Mouse (Mus musculus) spleen, embryonic (tissue): ENCODE results near the gene Pdcl3.

Experiments used
- CTCF ChIA-PET: fragments of 350-600 bp; sonication (Branson Sonifier 250); formaldehyde crosslinking; loops from one replicate; lab custom pipeline; 2022; lab: Charles Lee

The Pdcl3 gene

GRCm38 (mm10) chr1:38985308-38985707, at the start of gene Pdcl3:
Pdcl3 (plus strand) TSS chr1:38985608.
- CTCF ChIA-PET, result no interaction called here

GRCm38 (mm10) chr1:38936780-38937179, 48.6 kb upstream of the Pdcl3 start:
- CTCF ChIA-PET, result interaction anchor here (0.6 kb wide), 1 partner anchor 32 kb away, joined by 3 read pairs; no protein-coding TSS in a partner anchor

GRCm38 (mm10) chr1:38938849-38939248, 46.6 kb upstream of the Pdcl3 start, which contains the start of gene Nms:
Nms (plus strand) TSS chr1:38939149.
- CTCF ChIA-PET, result no interaction called here

- CTCF ChIA-PET, result no interaction called here
Observed at GRCm38 (mm10) chr1:38939608-38940007, 45.8 kb upstream of the Pdcl3 start.

- CTCF ChIA-PET, result no interaction called here
Observed at GRCm38 (mm10) chr1:38956457-38956856, 29.0 kb upstream of the Pdcl3 start.

GRCm38 (mm10) chr1:38969116-38969515, 16.3 kb upstream of the Pdcl3 start:
- CTCF ChIA-PET, result interaction anchor here (0.6 kb wide), 2 partner anchors 784 to 805 kb away, joined by 3 to 4 read pairs; no protein-coding TSS in a partner anchor

- CTCF ChIA-PET, result no interaction called here
Observed at GRCm38 (mm10) chr1:38971712-38972111, 13.7 kb upstream of the Pdcl3 start.

GRCm38 (mm10) chr1:38972986-38973592, 12.3 kb upstream of the Pdcl3 start:
- CTCF ChIA-PET, result interaction anchor here (0.5 kb wide), 1 partner anchor 570 kb away, joined by 5 read pairs; no protein-coding TSS in a partner anchor

- CTCF ChIA-PET, result no interaction called here
Observed at GRCm38 (mm10) chr1:38979953-38980352, 5.5 kb upstream of the Pdcl3 start.

- CTCF ChIA-PET, result no interaction called here
Observed at GRCm38 (mm10) chr1:38983870-38984269, 1.5 kb upstream of the Pdcl3 start.

GRCm38 (mm10) chr1:38987080-38987864, 1.9 kb downstream of the Pdcl3 start:
- CTCF ChIA-PET, result no interaction called here

- CTCF ChIA-PET, result no interaction called here
Observed at GRCm38 (mm10) chr1:38987865-38988211, 2.4 kb downstream of the Pdcl3 start.

GRCm38 (mm10) chr1:38988357-38988756, 2.9 kb downstream of the Pdcl3 start:
- CTCF ChIA-PET, result interaction anchor here (0.6 kb wide), 1 partner anchor 131 kb away, joined by 13 read pairs; no protein-coding TSS in a partner anchor

- CTCF ChIA-PET, result no interaction called here
Observed at GRCm38 (mm10) chr1:38992365-38992764, 7.0 kb downstream of the Pdcl3 start.

- CTCF ChIA-PET, result no interaction called here
Observed at GRCm38 (mm10) chr1:39001106-39001505, 15.7 kb downstream of the Pdcl3 start.

- CTCF ChIA-PET, result no interaction called here
Observed at GRCm38 (mm10) chr1:39005751-39006354, 20.4 kb downstream of the Pdcl3 start.

- CTCF ChIA-PET, result no interaction called here
Observed at GRCm38 (mm10) chr1:39006830-39007829, 21.7 kb downstream of the Pdcl3 start.

GRCm38 (mm10) chr1:39010583-39011021, 25.2 kb downstream of the Pdcl3 start:
- CTCF ChIA-PET, result interaction anchor here (0.6 kb wide), 1 partner anchor 69 kb away, joined by 3 read pairs; no protein-coding TSS in a partner anchor

GRCm38 (mm10) chr1:39012576-39012975, 27.2 kb downstream of the Pdcl3 start:
- CTCF ChIA-PET, result no interaction called here

GRCm38 (mm10) chr1:39013843-39014242, 28.4 kb downstream of the Pdcl3 start:
- CTCF ChIA-PET, result no interaction called here

GRCm38 (mm10) chr1:39015529-39015928, 30.1 kb downstream of the Pdcl3 start:
- CTCF ChIA-PET, result no interaction called here
